Mouse (Mus musculus) retina, postnatal 7 days (tissue): ENCODE data around the gene Dpp8.

Experiments
- DNase-seq: peaks from one replicate; pipeline ENCODE4 v3.0.0-alpha.2; 2012; ENCODE audit warnings: low read depth, low spot score

Gene Dpp8

DNA sequence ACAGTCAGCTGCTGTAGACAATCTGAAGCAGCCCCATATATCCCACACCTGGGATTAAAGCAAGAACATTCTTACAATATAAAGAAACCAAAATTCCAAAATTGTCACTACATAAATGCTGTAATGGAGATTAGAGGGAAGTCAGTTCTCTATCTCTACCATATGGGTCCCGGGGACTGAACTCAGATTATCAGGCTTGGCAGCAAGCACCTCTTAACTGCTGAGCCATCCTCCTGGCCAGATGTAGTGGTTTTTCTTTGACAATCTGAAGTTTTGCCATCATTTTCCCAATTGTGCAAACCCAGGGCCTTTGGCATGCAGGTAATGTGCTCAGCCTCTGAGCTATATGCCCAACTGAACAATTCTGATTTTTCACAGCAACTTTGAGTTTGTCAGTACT lies 53.1 kb downstream of the Dpp8 start:
- no peak for DNase-seq

DNA sequence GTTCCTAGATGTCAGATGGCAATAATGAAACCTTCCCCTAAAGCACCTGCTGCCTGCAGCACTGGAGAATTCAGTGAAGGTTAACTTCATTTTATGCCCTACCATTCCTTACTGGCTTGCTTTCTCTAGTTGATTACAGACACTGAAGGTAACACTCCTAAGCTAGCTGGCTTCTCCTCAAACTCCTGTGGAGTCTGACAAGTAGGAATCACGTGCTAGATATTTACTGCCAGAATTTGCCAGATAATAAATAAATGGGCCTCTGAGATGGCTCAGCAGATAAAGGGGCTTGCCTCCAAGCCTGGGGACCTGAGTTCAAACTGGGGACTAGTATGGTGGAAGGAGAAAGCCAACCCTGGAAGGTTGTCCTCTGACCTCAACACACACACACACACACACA lies 54.6 kb downstream of the Dpp8 start:
- no peak for DNase-seq

DNA sequence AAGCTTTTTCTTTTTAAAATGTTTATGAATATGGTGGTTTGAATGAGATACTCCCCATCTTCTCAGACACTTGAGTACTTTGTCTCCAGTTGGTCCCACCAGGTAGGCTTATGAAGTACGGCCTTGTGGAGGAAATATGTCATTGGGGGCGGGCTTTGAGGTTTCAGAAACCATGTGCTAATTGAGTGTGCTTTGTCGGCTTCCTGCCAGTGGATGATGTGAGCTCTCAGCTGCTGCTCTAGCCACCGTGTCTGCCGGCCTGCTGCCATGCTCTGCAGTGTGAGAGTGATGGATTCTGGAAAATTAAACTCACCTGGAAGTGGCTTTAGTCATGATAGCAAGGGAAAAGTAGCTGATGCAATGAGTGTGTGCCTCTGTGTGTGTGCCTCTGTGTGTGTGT lies 55.3 kb downstream of the Dpp8 start:
- DNase-seq, result no peak

DNA sequence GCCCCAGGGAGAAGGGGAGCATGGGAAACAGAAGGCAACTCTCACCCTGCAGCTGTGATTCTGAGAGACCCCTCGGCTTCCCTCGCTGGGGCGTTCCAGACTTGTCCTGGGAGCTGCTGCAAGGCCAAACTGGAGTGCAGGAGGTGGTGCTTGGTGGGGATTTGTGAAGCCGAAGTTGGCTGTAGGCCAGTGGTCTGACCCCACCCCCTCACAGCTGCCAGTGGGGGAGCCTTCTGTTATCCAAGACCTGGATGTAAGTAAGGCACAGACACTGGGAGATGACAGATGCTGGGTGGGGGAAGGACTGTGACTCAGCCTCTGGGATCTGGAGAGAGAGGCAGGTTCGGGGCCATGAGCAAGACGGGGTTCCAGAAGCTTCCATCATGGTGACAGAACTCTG lies 62.0 kb downstream of the Dpp8 start:
- peak; percentile 68 for DNase-seq

DNA sequence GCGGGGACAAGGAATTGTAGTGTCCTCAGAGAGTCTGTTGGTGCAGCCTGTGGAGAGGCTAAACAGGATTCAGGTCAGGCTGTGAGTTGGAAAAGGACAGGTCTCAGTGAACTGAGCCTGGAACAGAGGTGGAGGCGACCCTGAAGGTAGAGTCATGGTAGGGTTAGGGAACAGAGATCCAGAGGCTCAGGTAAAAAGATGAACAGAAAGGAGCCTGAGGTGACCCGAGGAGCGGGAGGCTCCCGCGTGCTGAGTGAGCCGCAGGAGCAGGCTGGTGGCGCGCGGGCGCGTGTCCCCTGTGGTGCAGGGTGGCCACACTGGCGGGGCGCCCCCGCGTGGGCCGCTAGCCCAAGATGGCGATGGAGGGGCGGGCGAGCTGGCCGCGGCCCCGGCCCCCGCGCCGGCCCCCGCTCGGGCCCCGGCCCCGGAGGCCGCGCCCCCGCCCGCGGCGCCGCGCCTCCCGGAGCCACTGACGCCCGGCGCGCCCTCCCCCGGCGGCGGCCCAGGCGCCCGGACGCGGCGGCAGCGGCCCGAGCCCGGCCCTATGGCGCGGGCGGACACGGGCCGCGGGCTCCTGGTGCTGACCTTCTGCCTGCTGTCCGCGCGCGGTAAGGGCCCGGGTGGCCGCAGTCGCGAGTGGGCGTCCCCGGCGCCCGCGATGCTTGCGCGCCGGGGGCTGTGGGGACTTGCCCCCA lies 68.9 kb downstream of the Dpp8 start, which contains the start of gene Igdcc4:
Igdcc4 (plus strand) TSS at position 496 of the 695 bp plus-strand sequence.
- no peak for DNase-seq

DNA sequence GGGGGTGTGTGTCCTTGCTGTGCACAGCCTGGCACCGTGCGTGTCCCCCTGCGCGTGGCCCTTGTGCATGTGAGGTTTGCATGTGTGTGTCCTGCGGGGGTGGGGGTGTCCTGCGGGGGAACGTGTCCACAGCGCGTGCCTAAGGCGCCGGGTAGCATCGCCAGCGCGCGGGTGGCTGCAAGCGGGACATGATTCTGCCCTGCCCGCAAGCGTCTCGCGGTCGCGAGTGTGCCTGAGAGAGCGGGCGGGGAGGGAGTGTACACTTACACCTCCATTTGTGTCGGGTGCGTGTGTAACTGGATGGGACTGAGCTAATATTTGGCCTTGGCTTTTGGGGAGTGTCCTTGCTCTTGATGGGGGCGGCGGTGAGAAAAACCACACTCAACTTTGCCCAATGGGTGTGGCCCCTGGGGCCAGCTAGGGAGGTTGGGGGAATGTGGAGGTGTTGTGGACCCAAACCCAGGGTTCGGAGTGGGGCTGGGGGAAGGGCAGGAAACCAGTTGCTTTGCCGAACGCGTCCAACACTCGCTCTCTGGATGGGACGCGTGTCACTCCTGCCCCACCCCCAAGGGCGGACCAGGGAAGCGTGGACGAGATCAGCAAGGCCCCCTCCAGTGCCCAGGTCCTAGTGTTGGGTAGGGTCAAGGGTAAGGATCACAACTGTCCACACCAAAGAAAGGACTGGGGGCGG lies 69.6 kb downstream of the Dpp8 start:
- DNase-seq, result no peak

DNA sequence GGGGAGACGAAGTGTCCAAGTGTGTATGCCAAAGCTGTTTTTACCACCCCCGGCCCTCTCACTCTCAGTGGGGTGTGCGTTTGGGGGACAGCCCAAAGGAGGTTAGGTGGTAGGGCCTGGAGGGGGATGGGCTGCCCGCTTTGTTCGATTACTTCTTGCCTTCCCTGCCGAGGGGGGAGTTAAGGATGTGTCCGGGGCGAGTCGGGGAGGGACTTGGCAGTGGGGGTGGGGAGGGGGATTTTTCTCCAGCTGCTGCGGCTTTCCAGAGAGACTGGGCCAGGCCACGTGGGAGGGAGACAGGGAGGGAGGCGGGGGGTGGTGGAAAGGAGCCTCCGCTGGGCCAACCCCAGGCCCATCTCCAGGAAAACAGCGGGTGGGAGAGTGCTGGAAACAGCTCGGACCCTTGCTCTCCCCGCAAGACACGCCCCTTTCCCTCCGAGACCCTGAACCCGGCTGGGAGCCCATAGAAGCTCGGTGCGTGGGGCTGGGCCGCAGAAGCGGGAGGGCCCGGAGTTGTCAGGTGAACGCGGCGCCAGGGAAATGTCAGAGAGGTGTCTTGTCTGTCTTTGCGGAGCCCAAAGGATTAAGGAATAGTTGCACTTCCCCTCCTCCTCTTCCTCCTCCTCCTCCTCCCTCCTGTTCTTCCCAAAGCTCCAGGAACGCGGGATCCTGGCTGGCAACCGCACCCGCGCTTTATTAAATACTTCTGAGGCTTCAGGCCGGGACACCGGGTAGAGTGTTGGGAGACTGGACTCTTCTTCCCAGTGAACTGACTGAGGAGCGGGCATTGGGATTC lies 70.4 kb downstream of the Dpp8 start:
- DNase-seq, result peak; percentile 56

DNA sequence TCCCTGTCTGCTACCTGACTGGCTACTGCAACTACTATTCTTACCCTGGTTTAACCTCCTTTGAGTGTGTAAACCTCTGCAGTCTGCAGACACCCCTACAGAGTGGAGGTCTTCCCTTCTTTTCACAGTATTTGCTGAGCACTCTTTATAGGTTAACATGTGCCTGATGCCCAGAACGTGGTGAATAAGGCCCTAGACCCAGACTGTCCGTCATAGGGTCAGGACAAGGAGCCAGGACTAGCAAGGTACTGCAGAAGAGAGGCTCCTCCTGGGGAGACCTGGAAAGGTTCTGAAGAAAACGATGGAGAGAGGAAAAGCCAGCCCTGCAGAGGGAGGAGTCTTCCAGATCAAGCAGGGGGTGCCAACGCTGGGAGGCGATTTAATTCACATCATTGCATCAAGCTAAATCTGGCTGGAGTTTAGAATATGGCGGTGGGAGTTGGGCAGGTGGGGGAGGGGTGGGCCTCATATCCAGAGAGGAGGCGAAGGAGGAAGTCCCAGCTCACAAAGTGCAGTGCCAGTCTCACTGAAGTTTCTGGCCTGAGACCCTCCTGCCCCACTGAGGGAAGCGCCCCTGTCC lies 71.0 kb downstream of the Dpp8 start:
- DNase-seq, result no peak

DNA sequence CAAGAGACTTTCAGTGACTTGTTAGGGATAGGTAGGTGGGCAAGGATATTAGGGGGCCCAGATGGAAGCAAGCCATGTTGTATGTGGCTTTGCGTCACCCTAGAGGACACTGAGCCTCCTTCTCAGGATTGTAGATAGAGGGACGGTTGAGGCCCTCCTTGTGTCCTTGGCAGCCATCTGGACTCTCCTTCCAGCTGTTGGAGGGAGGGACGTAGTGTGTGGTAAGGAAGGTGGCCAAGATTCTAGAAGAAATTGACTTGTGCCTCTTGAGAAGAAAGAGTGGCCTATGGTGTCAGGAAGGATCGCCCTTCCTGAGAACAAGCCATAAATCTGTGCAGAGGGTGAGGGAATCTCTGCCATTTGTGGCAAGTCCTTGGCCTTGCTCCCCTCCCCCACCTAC lies 74.6 kb downstream of the Dpp8 start:
- DNase-seq, result no peak

DNA sequence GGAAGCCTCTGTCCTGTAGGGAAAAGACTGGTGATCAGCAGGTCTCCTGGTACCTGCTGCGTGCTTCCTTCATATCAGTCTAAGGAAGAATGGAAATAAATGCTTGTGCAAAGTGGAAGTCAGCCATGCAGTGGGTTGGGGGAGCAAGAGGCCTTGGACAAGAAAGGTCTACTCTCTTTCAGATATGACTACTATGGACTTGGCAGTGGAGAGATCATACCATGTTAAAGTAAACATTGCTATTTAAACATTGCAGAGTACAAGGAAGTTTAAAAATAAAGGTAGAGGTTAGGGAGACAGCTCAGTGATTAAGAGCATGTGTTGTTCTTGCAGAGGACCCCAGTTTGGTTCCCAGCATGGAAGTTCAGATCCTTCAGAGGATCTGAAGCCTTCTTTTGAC lies 75.7 kb downstream of the Dpp8 start:
- DNase-seq, result no peak

DNA sequence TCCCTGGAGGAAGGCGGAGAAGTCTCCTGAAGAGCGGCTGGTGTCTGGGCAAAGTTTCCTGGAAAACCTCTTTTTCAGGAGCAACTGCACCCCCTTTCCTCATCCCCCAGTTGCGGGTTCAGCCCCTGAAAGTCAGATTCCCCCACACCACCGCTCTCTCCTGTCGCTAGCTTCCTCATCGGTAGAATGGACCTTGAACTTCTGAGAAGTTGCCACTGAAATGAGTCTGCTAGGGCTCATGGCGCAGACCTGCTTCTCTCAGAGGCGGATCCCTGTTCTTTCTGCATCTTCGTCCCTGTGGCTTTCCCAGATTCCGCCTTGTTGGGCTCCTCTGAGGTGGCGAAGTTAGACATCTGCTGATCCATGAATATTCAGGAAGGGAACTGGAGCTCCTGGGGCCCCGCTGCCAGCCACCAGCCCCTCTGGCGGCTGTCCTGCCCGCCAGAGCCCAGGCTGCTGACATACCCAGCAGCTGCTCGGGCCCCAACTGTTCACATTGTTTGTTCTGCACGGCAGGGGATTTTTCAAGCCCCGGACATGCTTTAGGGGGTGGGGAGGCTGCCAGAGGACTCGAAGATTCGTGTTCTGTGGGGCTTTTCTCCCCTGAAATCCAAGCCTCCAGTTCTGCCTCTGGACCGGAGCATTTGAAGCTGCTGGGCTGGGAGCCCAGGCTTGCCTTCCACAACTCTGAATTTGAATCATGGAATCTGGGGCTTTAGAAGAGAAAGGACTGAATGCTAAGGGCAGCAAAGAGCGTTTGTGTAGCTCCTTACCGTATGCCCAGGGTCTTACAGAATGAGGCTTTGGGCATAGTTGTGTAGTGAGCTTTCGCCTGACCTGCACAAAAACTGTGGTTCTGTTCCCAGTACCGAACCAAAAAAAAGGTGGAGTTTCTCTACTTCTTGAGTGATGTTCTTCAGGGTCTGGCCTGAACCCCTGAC lies 77.2 kb downstream of the Dpp8 start:
- DNase-seq, result no peak

DNA sequence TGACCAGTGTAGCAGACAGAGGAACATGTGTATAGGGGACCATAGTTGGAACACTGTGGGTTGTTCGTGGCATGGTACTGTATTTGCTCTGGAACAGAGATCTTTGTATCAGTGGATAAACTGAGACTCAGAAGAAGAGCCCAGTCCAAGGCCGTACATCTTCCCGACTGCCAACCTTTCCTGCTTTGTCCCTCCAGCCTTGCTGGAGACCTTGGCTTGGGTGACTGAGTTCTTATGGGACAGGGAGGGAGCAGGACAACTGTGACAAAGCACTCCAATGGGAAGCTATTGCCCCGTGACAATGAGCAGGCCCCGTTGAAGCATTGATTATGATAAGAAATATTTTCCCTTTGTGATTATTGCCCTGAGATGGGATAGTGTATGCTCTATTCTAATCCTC lies 79.5 kb downstream of the Dpp8 start:
- DNase-seq, result no peak

DNA sequence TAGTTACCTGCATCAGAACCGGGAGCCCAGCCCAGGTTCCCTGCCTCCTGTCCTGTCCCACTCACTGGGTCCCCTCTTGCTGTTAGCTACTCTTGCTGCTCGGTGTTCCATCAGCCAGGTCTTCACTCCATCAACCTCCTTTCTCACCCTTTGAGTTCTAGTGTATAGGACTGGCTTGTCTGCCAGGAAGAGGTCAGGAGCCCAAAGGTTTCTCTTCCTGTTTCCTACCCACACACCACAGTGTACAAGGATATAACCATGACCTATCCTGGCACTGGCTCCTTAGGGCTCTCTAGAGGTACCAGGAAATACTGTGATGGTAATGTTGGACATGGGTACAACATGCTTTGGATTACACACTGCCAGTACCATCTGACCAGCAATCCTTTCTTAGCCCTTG lies 81.5 kb downstream of the Dpp8 start:
- no peak for DNase-seq

DNA sequence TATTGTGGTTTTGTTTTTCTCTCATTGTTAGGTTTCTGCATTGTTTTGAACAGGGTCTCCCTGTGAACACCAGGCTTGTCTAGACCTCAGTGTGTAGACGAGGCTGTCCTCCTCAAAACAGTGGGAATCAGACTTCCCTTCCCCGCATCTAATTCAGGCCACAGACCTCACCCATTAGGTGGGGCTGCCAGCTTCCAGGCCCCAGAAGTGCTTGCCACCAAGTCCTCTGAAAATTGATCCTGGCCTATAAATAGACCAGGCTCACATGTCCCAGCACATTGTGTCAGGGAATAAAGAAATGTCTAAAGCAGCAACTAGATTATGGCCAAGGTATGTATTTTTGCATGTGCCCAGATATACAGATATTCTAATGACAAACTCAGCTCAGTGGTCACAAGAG lies 83.7 kb downstream of the Dpp8 start:
- no peak for DNase-seq

DNA sequence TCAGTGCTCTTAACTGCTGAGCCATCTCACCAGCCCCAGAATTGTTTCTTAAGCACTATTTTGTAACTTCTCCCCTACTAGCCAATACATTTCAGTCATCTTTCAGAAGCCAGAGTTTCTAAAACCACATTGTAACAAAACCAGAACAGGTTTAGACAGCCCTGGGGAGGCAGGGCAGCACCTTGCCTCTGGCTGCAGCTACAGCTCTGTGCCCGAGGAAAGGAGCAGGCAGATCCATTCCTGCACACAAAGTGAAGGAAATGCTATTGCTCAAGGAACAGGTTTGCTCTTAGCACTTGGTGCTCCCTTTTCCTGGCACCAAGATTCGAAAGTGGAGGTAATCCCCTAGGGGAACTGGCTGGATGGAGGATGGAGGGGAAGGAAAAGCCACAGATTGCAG lies 85.3 kb downstream of the Dpp8 start:
- DNase-seq, result no peak

DNA sequence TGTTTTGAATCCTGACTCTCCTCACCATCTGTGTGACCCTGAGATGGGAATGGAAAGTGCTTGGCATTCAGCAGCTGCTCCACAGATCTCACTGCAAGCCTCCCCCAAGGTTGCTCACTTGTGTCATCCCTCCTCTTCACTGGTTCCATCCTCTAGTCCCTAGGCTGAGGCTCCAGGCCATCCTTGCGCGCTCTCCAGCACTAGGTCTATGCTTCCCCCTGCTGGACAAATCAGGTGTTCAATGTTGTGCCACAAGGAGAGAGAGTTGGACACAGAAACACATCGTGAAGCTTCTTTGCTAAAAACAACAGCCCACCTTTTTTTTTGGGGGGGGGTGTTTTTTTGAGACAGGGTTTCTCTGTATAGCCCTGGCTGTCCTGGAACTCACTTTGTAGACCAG lies 88.7 kb downstream of the Dpp8 start:
- peak; percentile 75 for DNase-seq

DNA sequence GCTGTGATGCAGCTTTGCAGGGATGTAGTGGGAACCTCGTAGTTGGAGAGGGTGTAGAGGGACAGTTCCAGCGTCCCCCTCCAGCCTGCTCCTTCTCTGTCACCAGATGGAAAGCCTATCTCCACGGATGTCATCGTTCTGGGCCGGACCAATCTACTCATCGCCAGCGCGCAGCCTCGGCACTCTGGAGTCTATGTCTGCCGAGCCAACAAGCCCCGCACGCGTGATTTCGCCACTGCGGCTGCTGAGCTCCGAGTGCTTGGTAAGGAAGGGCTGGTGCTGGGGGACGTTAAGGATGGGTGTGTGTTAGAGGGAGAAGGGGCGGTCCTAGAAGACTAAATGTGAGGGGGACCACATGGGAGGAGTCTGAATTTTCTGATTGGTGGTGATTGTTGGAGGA lies 90.3 kb downstream of the Dpp8 start:
- DNase-seq, result no peak

DNA sequence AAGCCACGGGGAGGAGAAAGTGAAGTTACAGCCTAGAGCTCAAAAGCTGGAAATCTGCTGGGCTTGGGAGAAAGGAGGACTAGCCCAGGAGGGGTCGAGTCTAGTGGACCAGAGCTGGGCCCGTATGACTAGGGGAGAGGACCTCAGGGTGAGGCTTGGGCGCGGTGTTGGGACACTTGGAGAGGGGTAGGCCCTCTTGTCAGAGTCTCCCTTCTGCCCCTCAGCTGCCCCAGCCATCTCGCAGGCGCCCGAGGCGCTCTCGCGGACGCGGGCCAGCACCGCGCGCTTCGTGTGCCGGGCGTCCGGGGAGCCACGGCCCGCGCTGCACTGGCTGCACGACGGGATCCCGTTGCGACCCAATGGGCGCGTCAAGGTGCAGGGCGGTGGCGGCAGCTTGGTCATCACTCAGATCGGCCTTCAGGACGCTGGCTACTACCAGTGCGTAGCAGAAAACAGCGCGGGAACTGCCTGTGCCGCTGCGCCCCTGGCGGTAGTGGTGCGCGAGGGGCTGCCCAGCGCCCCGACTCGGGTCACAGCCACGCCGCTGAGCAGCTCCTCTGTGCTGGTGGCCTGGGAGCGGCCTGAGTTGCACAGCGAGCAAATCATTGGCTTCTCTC lies 91.4 kb downstream of the Dpp8 start:
- no peak for DNase-seq

DNA sequence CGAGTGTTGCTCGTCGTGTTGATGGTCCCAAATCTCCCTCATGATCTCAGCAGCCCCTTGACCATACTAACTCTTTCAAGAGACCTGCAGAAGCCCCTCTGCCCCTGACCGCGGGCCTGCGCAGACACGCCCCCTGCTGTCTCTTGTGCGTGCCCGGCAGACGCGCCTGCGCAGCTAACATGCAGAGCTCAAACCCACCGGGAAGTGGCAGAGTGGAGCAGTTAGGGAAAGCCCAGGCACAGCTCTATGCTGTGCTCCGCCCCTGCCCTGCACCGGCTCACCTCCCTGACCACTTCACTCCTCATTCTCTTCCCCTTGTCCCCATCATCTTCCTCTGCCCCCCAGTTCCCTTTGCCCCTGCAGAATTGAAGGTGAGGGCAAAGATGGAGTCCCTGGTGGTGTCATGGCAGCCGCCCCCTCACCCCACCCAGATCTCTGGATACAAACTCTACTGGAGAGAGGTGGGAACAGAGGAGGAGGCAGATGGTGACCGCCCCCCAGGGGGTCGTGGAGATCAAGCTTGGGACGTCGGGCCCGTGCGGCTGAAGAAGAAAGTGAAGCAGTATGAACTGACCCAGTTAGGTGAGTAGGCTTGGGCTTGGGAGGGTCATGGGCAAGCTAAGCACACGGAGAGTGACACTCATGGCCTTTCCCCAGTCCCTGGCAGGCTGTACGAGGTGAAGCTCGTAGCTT lies 96.1 kb downstream of the Dpp8 start:
- no peak for DNase-seq

DNA sequence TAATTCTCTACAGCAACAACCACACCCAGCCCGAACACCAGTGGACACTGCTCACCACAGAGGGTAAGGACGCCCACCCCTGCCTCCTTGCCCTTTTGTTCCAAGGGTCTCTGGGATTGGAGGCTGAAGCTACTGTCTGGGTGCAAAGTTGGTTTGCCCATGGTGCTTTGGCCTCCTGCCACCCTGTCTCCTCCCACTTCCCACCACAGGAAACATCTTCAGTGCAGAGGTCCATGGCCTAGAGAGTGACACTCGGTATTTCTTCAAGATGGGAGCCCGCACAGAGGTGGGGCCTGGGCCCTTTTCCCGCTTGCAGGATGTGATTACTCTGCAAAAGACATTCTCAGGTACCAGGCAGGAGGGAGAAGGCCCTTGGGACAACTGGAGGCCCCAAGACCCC lies 99.5 kb downstream of the Dpp8 start:
- DNase-seq, result no peak
